Mouse (Mus musculus): ENCODE measurements at regions not wholly inside any gene's neighbourhood (a gene's known extent, or its start where the extent isn't known, plus 50 kb on each side); places are given as distances from the start of the nearest gene placed in this dataset.
A peak's percentile ranks its signal among the peaks of the same experiment; 100 is the strongest.

GRCm38 (mm10) chr3:12224851-12225250 is 1889.4 kb upstream of the Gm38303 start:
- no peak overlapping the region for H3K4me3 ChIP-seq (ENCODE audit: control insufficient read depth in 1 of 2, insufficient read depth in 1 of 2, low read depth in 2 of 2, low read length in 2 of 2)
- H3K9ac ChIP-seq (ENCODE audit: control insufficient read depth, low read depth, low read length, poor library complexity, severe bottlenecking), result no peak overlapping the region
- peaks cover 0 to 10% of the 10 kb centered on the region in 2 experiments; a peak in 2 of 4 replicates for H3K4me1 ChIP-seq (ENCODE audit: control insufficient read depth in 1 of 2, insufficient read depth in 2 of 2, low read length in 2 of 2)
- peak; percentile 90 to 91 for TF ChIP-seq EP300 (IDR thresholded peaks at IDR 0.05; ENCODE audit: low read depth in 1 of 2, low read length in 2 of 2)
- no peak for TF ChIP-seq POLR2AphosphoS5 (IDR thresholded peaks at IDR 0.05; ENCODE audit: borderline replicate concordance, low read depth, low read length)
- TF ChIP-seq ETS1 (IDR thresholded peaks at IDR 0.05; ENCODE audit: low read depth, low read length), result peak; percentile 42; the same call in 1 of the 2 replicates
- TF ChIP-seq MXI1 (IDR thresholded peaks at IDR 0.05; ENCODE audit: low read depth, low read length), result no peak
- 0 out of 2 replicates have a peak, but pooled peaks have one; percentile 33 for TF ChIP-seq MYB (IDR thresholded peaks at IDR 0.05; ENCODE audit: low read depth, low read length)
- TF ChIP-seq TAL1 (IDR thresholded peaks at IDR 0.05; ENCODE audit: low read length), result peak; percentile 47
- peak; percentile 47; the same call in 1 of the 2 replicates for TF ChIP-seq RCOR1 (IDR thresholded peaks at IDR 0.05; ENCODE audit: low read depth, low read length)
- TF ChIP-seq TCF12 (IDR thresholded peaks at IDR 0.05; ENCODE audit: low read depth, low read length), result peak; percentile 87
- TF ChIP-seq GATA1 (IDR thresholded peaks at IDR 0.05; ENCODE audit: low read depth, low read length), result peak; percentile 91
- no peak for TF ChIP-seq ZNF384 (IDR thresholded peaks at IDR 0.05; ENCODE audit: low read depth, low read length)
- TF ChIP-seq RAD21 (IDR thresholded peaks at IDR 0.05; ENCODE audit: low read depth, low read length), result no peak
- peak; percentile 76 for DNase-seq (ENCODE audit: low read depth, low spot score)
- peaks cover 0 to 7% of the 10 kb centered on the region in 2 experiments; a peak in 2 of 4 replicates for H3K36me3 ChIP-seq (ENCODE audit: control insufficient read depth in 1 of 2, insufficient read depth in 2 of 2, low read length in 2 of 2)
- no peak overlapping the region for H3K27ac ChIP-seq (ENCODE audit: control insufficient read depth, low read depth, low read length)
- H3K27me3 ChIP-seq (ENCODE audit: control insufficient read depth in 1 of 2, insufficient read depth in 2 of 2, low read length in 2 of 2), result no peaks in the 10 kb centered on the region
- H3K9me3 ChIP-seq (replicated peaks; ENCODE audit: insufficient read depth, low read length), result no peaks in the 10 kb centered on the region
- H3K79me2 ChIP-seq (ENCODE audit: control insufficient read depth, insufficient read depth, low read length, poor library complexity), result no peaks in the 10 kb centered on the region

- H3K9ac ChIP-seq (ENCODE audit: control insufficient read depth, low read depth, low read length, poor library complexity, severe bottlenecking), result no peak overlapping the region
- no peak for DNase-seq (ENCODE audit: low read depth, low spot score)
Observed at GRCm38 (mm10) chr3:12216035-12216434, 1880.6 kb upstream of the Gm38303 start.

More at GRCm38 (mm10) chr3:12216035-12216434, 1880.6 kb upstream of the Gm38303 start:
- H3K27ac ChIP-seq (ENCODE audit: control insufficient read depth, low read depth, low read length), result no peak overlapping the region
- peaks cover 0 to 4% of the 10 kb centered on the region in 2 experiments; a peak in 2 of 4 replicates for H3K36me3 ChIP-seq (ENCODE audit: control insufficient read depth in 1 of 2, insufficient read depth in 2 of 2, low read length in 2 of 2)
- no peaks in the 10 kb centered on the region for H3K27me3 ChIP-seq (ENCODE audit: control insufficient read depth in 1 of 2, insufficient read depth in 2 of 2, low read length in 2 of 2)
- TF ChIP-seq ELF1 (IDR thresholded peaks at IDR 0.05; ENCODE audit: low read depth, low read length), result no peak
- TF ChIP-seq ZC3H11A (IDR thresholded peaks at IDR 0.05; ENCODE audit: low read depth, low read length), result no peak
- TF ChIP-seq MAX (IDR thresholded peaks at IDR 0.05; ENCODE audit: low read length), result no peak
- TF ChIP-seq NRF1 (IDR thresholded peaks at IDR 0.05; ENCODE audit: insufficient read depth, low read depth, low read length, poor library complexity, severe bottlenecking), result no peak
- TF ChIP-seq UBTF (IDR thresholded peaks at IDR 0.05; ENCODE audit: borderline replicate concordance, insufficient read depth, low read depth, low read length), result no peak
- no peak for TF ChIP-seq MYC (IDR thresholded peaks at IDR 0.05; ENCODE audit: low read depth, low read length)
- no peak for TF ChIP-seq POLR2AphosphoS5 (IDR thresholded peaks at IDR 0.05; ENCODE audit: borderline replicate concordance, low read depth, low read length)
- TF ChIP-seq MAZ (IDR thresholded peaks at IDR 0.05; ENCODE audit: low read depth, low read length), result no peak
- no peak for TF ChIP-seq USF1 (IDR thresholded peaks at IDR 0.05; ENCODE audit: low read depth, low read length)
- TF ChIP-seq CHD1 (IDR thresholded peaks at IDR 0.05; ENCODE audit: low read depth, low read length), result no peak
- no peak for TF ChIP-seq NELFE (IDR thresholded peaks at IDR 0.05; ENCODE audit: low read depth, low read length)
- TF ChIP-seq ZKSCAN1 (IDR thresholded peaks at IDR 0.05; ENCODE audit: low read depth, low read length), result no peak
- no peak for TF ChIP-seq RCOR1 (IDR thresholded peaks at IDR 0.05; ENCODE audit: low read depth, low read length)
- no peak for TF ChIP-seq MXI1 (IDR thresholded peaks at IDR 0.05; ENCODE audit: low read depth, low read length)
- TF ChIP-seq ZNF384 (IDR thresholded peaks at IDR 0.05; ENCODE audit: low read depth, low read length), result no peak
- TF ChIP-seq TAL1 (IDR thresholded peaks at IDR 0.05; ENCODE audit: low read length), result no peak
- TF ChIP-seq USF2 (IDR thresholded peaks at IDR 0.05; ENCODE audit: borderline replicate concordance in 1 of 2, insufficient read depth in 1 of 2, low read depth in 1 of 2, low read length in 2 of 2), result no peak
- TF ChIP-seq MEF2A (IDR thresholded peaks at IDR 0.05; ENCODE audit: extremely low read depth, insufficient replicate concordance, low read depth, low read length, poor library complexity, severe bottlenecking), result no peak
- no peaks in the 10 kb centered on the region for H3K79me2 ChIP-seq (ENCODE audit: control insufficient read depth, insufficient read depth, low read length, poor library complexity)
- H3K4me3 ChIP-seq (ENCODE audit: control insufficient read depth in 1 of 2, insufficient read depth in 1 of 2, low read depth in 2 of 2, low read length in 2 of 2), result no peak overlapping the region
- H3K4me1 ChIP-seq (ENCODE audit: control insufficient read depth in 1 of 2, insufficient read depth in 2 of 2, low read length in 2 of 2), result peaks cover 0 to 4% of the 10 kb centered on the region in 2 experiments; a peak in 2 of 4 replicates
- no peaks in the 10 kb centered on the region for H3K9me3 ChIP-seq (replicated peaks; ENCODE audit: insufficient read depth, low read length)

Measured in MEL (cell line).